Mouse (Mus musculus) forebrain, postnatal 0 days (tissue): ENCODE results near the gene Zfp64. TPM values are rescaled to one million over a fixed set of nuclear protein-coding genes. Genes with fewer than 3 reads are reported as not detected.
A peak's percentile ranks its signal among the peaks of the same experiment; 100 is the strongest.

Experiments
- ATAC-seq: fragments of 200-750 bp; cut with Nextera tagmentation; 2 replicates; pipeline ENCODE4 v1.8.0; 2017; ENCODE audit warnings: mild to moderate bottlenecking, moderate library complexity
- DNase-seq: peaks from one replicate; pipeline ENCODE4 v3.0.0-alpha.2; 2015
- H3K27ac ChIP-seq: fragments of 300-500 bp; sonication (generic); 2 replicates; pipeline ENCODE4 v1.5.1; 2014; ENCODE audit warnings: low read depth, mild to moderate bottlenecking, antibody characterized with exemption, low read length, moderate library complexity, mixed read lengths
- H3K27me3 ChIP-seq: fragments of 300-500 bp; sonication (generic); 2 replicates; pipeline ENCODE4 v1.6.1; 2014; ENCODE audit warnings: mild to moderate bottlenecking, low read length, mixed read lengths; ENCODE audit not compliant: insufficient read depth
- H3K36me3 ChIP-seq: fragments of 300-500 bp; sonication (generic); 2 replicates; pipeline ENCODE4 v1.6.1; 2014; ENCODE audit warnings: mild to moderate bottlenecking, moderate library complexity; ENCODE audit not compliant: insufficient read depth
- H3K4me1 ChIP-seq: fragments of 300-500 bp; sonication (generic); 2 replicates; pipeline ENCODE4 v1.6.1; 2014; ENCODE audit warnings: antibody characterized with exemption; ENCODE audit not compliant: insufficient read depth
- H3K4me2 ChIP-seq: fragments of 300-500 bp; sonication (generic); 2 replicates; pipeline ENCODE4 v1.6.1; 2014; ENCODE audit warnings: low read depth, mild to moderate bottlenecking, moderate library complexity
- H3K4me3 ChIP-seq: fragments of 300-500 bp; sonication (generic); 2 replicates; pipeline ENCODE4 v1.5.1; 2014; ENCODE audit warnings: low read depth, low read length, mixed read lengths
- H3K9ac ChIP-seq: fragments of 300-500 bp; sonication (generic); 2 replicates; pipeline ENCODE4 v1.6.1; 2014; ENCODE audit warnings: mild to moderate bottlenecking
- H3K9me3 ChIP-seq: fragments of 300-500 bp; sonication (generic); 2 replicates; pipeline ENCODE4 v1.6.1; 2016; ENCODE audit warnings: low read length
- CTCF ChIP-seq: sonication (generic); IDR thresholded peaks from 2 replicates; pipeline ENCODE4 v1.5.1; 2016; ENCODE audit warnings: antibody characterized with exemption, control low read depth, low read depth
- WGBS: fragments of 180-500 bp; shearing (Covaris S2); extraction: QIAGEN DNeasy Blood & Tissue Kit; methylation state at CpG from one replicate; pipeline ENCODE4 v1.1.7; 2014; 5-methylcytosine and 5-hydroxymethylcytosine counted together
- polyA plus RNA-seq: library from polyadenylated mRNA; unstranded; fragments of >200 nt; fragmentation: Nextera tagmentation; extraction: Ambion mirVana; gene quantifications from 2 replicates; pipeline ENCODE4 v1.2.1, GENCODE M21; 2015
- total RNA-seq: library from RNA; depleted of rRNA; stranded (reverse); fragments of >200 nt; gene quantifications from 2 replicates; pipeline ENCODE4 v1.2.3, GENCODE M21; 2014; rRNA removed

Gene Zfp64
- total RNA-seq (26.0 and 32.3 TPM in 2 replicates), polyA plus RNA-seq (27.6 and 29.6 TPM in 2 replicates)

- Histone ChIP-seq H3K9ac (peak within 1 kb of the TSS; percentile 84), H3K27me3 (no peaks in the 10 kb centered on the region), H3K4me3 (peak within 1 kb of the TSS; percentile 79), H3K9me3 (no peaks in the 10 kb centered on the region), H3K36me3 (peaks cover 9% of the 10 kb centered on the region), H3K27ac (peak within 1 kb of the TSS; percentile 82), H3K4me1 (peaks cover 9% of the 10 kb centered on the region; the same call in 1 of the 2 replicates), H3K4me2 (peak within 1 kb of the TSS; percentile 87)
- peak; percentile 88 for DNase-seq
- ATAC-seq: peak; percentile 96
- under 1% methylated on average over 52 of the region's 52 CpGs for WGBS
- TF ChIP-seq CTCF: peak; percentile 84
These were observed at the start of gene Zfp64 for GRCm38 (mm10) chr2:168954835-168955716. Zfp64 (minus strand) TSS chr2:168955587.

DNA sequence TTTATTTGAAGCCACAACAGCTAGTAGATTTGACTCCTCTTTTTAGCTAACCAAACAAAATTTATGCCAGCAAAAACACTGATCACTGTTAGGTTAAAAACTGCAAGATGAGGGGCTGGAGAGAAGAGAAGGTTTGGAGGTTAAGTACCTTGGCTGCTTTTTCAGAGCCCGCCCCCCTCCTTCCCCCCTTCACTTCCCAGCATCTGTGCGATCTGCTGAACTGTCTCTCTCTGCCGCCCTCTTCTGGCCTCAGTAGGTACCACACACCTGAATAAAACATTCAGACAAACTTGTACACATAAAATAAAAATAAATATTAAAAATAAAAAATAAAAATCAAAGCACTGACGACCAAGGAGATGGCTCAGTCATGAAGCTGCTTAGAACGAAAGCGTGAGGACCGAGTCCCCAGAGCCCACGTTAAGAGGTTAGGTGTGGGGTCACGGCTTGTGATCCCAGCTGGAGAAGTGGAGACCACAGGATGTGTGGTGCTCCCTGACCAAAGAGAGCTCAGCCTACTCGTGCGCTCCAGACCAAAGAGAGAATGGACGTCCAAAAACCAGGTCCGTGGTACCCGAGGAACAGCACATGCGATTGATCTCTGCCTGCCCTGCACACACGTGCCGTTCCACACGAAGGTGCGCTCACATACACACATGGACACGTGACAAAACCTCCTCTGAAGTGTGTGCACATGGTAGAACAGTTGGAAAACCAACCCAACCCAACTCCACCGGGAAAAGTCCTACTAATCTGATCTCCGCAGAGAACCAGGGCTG, 37.4 kb upstream of the Zfp64 start:
- Histone ChIP-seq H3K9ac (no peak overlapping the region), H3K4me2 (no peak overlapping the region), H3K27ac (no peak overlapping the region), H3K36me3 (no peaks in the 10 kb centered on the region), H3K4me3 (no peak overlapping the region), H3K9me3 (no peaks in the 10 kb centered on the region), H3K27me3 (no peaks in the 10 kb centered on the region), H3K4me1 (no peaks in the 10 kb centered on the region)
- ATAC-seq (no peak), DNase-seq (peak; percentile 64)
- peak; percentile 61 for TF ChIP-seq CTCF
- 80% methylated on average over 22 of the region's 22 CpGs for WGBS

- H3K27ac ChIP-seq: no peak overlapping the region
- H3K4me2 ChIP-seq: no peak overlapping the region
- H3K4me1 ChIP-seq: no peaks in the 10 kb centered on the region
- H3K9ac ChIP-seq: no peak overlapping the region
- H3K27me3 ChIP-seq: no peaks in the 10 kb centered on the region
- DNase-seq (no peak), ATAC-seq (peak; percentile 25; the same call in 1 of the 2 replicates)
- no peak overlapping the region for H3K4me3 ChIP-seq
- H3K36me3 ChIP-seq: no peaks in the 10 kb centered on the region
- no peaks in the 10 kb centered on the region for H3K9me3 ChIP-seq
- WGBS: 43% methylated on average over 4 of the region's 4 CpGs
- no peak for TF ChIP-seq CTCF
These were observed 35.6 kb upstream of the Zfp64 start for GRCm38 (mm10) chr2:168990957-168991356.

GRCm38 (mm10) chr2:168990061-168990753, 34.8 kb upstream of the Zfp64 start:
- no peak for ATAC-seq
- Histone ChIP-seq H3K9ac (no peak overlapping the region), H3K4me2 (no peak overlapping the region)

GRCm38 (mm10) chr2:168988056-168988455, 32.7 kb upstream of the Zfp64 start:
- 100% methylated on average over 1 of the region's 1 CpGs for WGBS
- Histone ChIP-seq H3K27ac (no peak overlapping the region), H3K9me3 (no peaks in the 10 kb centered on the region), H3K9ac (no peak overlapping the region), H3K27me3 (no peaks in the 10 kb centered on the region), H3K4me2 (no peak overlapping the region), H3K4me1 (no peaks in the 10 kb centered on the region), H3K36me3 (no peaks in the 10 kb centered on the region), H3K4me3 (no peak overlapping the region)
- no peak for DNase-seq
- TF ChIP-seq CTCF: no peak
- no peak for ATAC-seq

More at GRCm38 (mm10) chr2:168990061-168990753, 34.8 kb upstream of the Zfp64 start:
- WGBS: 49% methylated on average over 13 of the region's 13 CpGs
- DNase-seq: peak; percentile 84
- H3K9me3 ChIP-seq: no peaks in the 10 kb centered on the region
- H3K4me3 ChIP-seq: no peak overlapping the region
- H3K27ac ChIP-seq: no peak overlapping the region
- TF ChIP-seq CTCF: peak; percentile 74
- no peaks in the 10 kb centered on the region for H3K27me3 ChIP-seq
- no peaks in the 10 kb centered on the region for H3K4me1 ChIP-seq
- no peaks in the 10 kb centered on the region for H3K36me3 ChIP-seq

GRCm38 (mm10) chr2:168987421-168987820, 32.0 kb upstream of the Zfp64 start:
- Histone ChIP-seq H3K9me3 (no peaks in the 10 kb centered on the region), H3K27me3 (no peaks in the 10 kb centered on the region), H3K4me1 (no peaks in the 10 kb centered on the region), H3K27ac (no peak overlapping the region), H3K36me3 (no peaks in the 10 kb centered on the region), H3K4me2 (no peak overlapping the region), H3K4me3 (no peak overlapping the region), H3K9ac (no peak overlapping the region)
- WGBS: 87% methylated on average over 13 of the region's 13 CpGs
- TF ChIP-seq CTCF: no peak
- DNase-seq (no peak), ATAC-seq (no peak)
